Mouse (Mus musculus): Measurements from ENCODE around the gene Cacng5.

The Cacng5 gene

GRCm38 (mm10) chr11:107887342-107887741, 27.5 kb downstream of the Cacng5 start:
- DNase-seq (ENCODE audit: low spot score in 2 of 2): no peak

- DNase-seq (ENCODE audit: low spot score in 2 of 2): peak in 1 of 2 experiments; percentile 49
These were observed 38.0 kb downstream of the Cacng5 start for GRCm38 (mm10) chr11:107876840-107877239.

- peak in 1 of 2 experiments; percentile 44 for DNase-seq (ENCODE audit: low spot score in 2 of 2)
These were observed 38.9 kb downstream of the Cacng5 start for GRCm38 (mm10) chr11:107875861-107876494.

- no peak for DNase-seq (ENCODE audit: low spot score in 2 of 2)
These were observed 42.1 kb downstream of the Cacng5 start for GRCm38 (mm10) chr11:107872743-107873142.

GRCm38 (mm10) chr11:107867509-107867908, 47.3 kb downstream of the Cacng5 start:
- peak; percentile 67 to 85 for DNase-seq (ENCODE audit: low spot score in 2 of 2)

GRCm38 (mm10) chr11:107865128-107865527, 49.7 kb downstream of the Cacng5 start:
- DNase-seq (ENCODE audit: low spot score in 2 of 2): peak; percentile 81 to 85

GRCm38 (mm10) chr11:107864024-107864423, 50.8 kb downstream of the Cacng5 start:
- DNase-seq (ENCODE audit: low spot score in 2 of 2): peak; percentile 87 to 91

GRCm38 (mm10) chr11:107861738-107862137, 53.1 kb downstream of the Cacng5 start:
- peak in 1 of 2 experiments; percentile 53 for DNase-seq (ENCODE audit: low spot score in 2 of 2)

- no peak for DNase-seq (ENCODE audit: low spot score in 2 of 2)
These were observed 55.0 kb downstream of the Cacng5 start for GRCm38 (mm10) chr11:107859871-107860270.

- DNase-seq (ENCODE audit: low spot score in 2 of 2): peak; percentile 73 to 76
These were observed 55.6 kb downstream of the Cacng5 start for GRCm38 (mm10) chr11:107859288-107859687.

GRCm38 (mm10) chr11:107853088-107853487, 61.8 kb downstream of the Cacng5 start:
- DNase-seq (ENCODE audit: low spot score in 2 of 2): peak; percentile 71 to 82

GRCm38 (mm10) chr11:107849621-107850020, 65.2 kb downstream of the Cacng5 start:
- peak; percentile 34 to 59 for DNase-seq (ENCODE audit: low spot score in 2 of 2)

GRCm38 (mm10) chr11:107844175-107844574, 70.7 kb downstream of the Cacng5 start:
- no peak for DNase-seq (ENCODE audit: low spot score in 2 of 2)

- no peak for DNase-seq (ENCODE audit: low spot score in 2 of 2)
These were observed 81.4 kb downstream of the Cacng5 start for GRCm38 (mm10) chr11:107833351-107834040.
